Mouse (Mus musculus): ENCODE measurements around the gene Lama1.

DNA sequence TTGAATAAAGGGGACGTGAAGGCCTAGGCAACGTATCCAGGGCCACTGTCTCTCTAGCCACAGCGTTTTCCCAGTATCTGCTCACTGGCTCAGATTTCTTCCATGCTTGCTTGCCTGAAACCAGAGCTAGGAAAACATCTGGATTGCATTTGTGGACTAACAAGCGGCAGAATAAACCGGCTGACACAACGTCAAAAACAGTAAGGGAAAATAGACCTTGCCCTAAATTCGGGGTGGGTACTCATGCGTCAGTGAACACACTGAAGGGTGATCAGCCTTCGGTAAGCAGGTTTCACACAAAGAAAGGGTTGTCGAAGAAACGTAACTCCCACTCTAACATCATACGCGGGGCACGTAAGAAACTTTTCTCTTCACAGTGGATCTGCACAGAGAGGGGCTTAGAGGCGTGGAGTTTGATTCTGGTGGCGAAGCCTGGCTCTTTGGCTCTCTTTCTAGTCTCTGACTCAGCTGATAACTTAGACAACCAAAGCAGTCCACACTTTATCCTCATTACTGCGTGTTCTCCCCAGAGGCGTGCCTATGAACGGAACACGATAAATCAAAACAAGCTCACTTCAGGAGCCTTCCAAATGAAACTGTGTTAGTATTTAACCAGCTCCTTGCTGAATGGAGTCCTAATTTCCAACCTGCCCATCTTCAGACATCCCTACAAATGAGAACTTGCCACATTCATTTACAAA lies 169.6 kb downstream of the Lama1 start:
- no peak for TF ChIP-seq EP300 (IDR thresholded peaks at IDR 0.05; ENCODE audit: low read depth)
- no peak for TF ChIP-seq CTCF (IDR thresholded peaks at IDR 0.05; ENCODE audit: low read depth)
